8 mouse cellular contexts compared by ENCODE assay signal in genomic region chr2:167190076-167190399, GRCm38 (mm10). TPM values are rescaled to one million over a fixed set of nuclear protein-coding genes. Genes with fewer than 3 reads are reported as not detected.
A peak's percentile ranks its signal among the peaks of the same experiment; 100 is the strongest.
DNase-seq lines count a peak whose midpoint lies in the region; ATAC-seq and TF ChIP-seq lines count a peak whose summit lies in the region.

Gene Kcnb1 (minus strand): TSS chr2:167190155.

- no peaks in the 10 kb centered on the region for H3K9me3 ChIP-seq in hindbrain, postnatal 0 days (ENCODE audit: low read length)

- peak within 1 kb of the TSS; percentile 69 for H3K4me2 ChIP-seq in hindbrain, postnatal 0 days (ENCODE audit: low read depth, low read length)

- WGBS in hindbrain, postnatal 0 days: under 1% methylated on average over 38 of the region's 41 CpGs

- DNase-seq in adrenal gland, adult (ENCODE audit: inconsistent age in 2 of 2, low spot score in 1 of 2): peak; percentile 76 to 91
- DNase-seq in embryo, embryonic 10 days (ENCODE audit: low spot score): peak; percentile 79
- DNase-seq in gastrocnemius, postnatal 14 days: peak; percentile 80
- peak; percentile 90 for DNase-seq in hindbrain, postnatal 0 days (ENCODE audit: low spot score)
- peak in 1 of 2 experiments; percentile 72 for DNase-seq in left cerebral cortex, adult 8-10 months (ENCODE audit: low spot score in 2 of 2)
- DNase-seq in lung, postnatal 4 days: peak; percentile 80 to 82
- DNase-seq in right cerebral cortex, postnatal 14 days: peak; percentile 88
- peak; percentile 37 to 59 for DNase-seq in urinary bladder, postnatal 36 days (ENCODE audit: low spot score in 2 of 2)

- peak; percentile 29; the same call in 1 of the 2 replicates for TF ChIP-seq CTCF in hindbrain, postnatal 0 days (IDR thresholded peaks at IDR 0.05; ENCODE audit: low read depth)

- peak within 1 kb of the TSS; percentile 72 for H3K9ac ChIP-seq in hindbrain, postnatal 0 days (replicated peaks; ENCODE audit: low read length)

- H3K4me3 ChIP-seq in hindbrain, postnatal 0 days (ENCODE audit: low read length): peak within 1 kb of the TSS; percentile 60

- H3K27me3 ChIP-seq in hindbrain, postnatal 0 days (ENCODE audit: insufficient read depth, low read length): 0 out of 2 replicates have a peak, but pooled peaks cover 5% of the 10 kb centered on the region

- no peaks in the 10 kb centered on the region for H3K36me3 ChIP-seq in hindbrain, postnatal 0 days (ENCODE audit: insufficient read depth, low read length)

- ATAC-seq in hindbrain, postnatal 0 days: peak; percentile 81

- peaks cover 7% of the 10 kb centered on the region; the same call in 1 of the 2 replicates for H3K4me1 ChIP-seq in hindbrain, postnatal 0 days (ENCODE audit: insufficient read depth, low read length)

- peak within 1 kb of the TSS; percentile 26; the same call in 1 of the 2 replicates for H3K27ac ChIP-seq in hindbrain, postnatal 0 days

- intact Hi-C loops in gastrocnemius, postnatal 14 days (cut with DNase I; ENCODE audit: low total_unique reads): loop anchor here (5.0 kb wide), 1 partner anchor 78 kb away; no protein-coding TSS in a partner anchor

RNA-seq across cellular contexts. Expression of gene Kcnb1, which starts in this region (rescaled TPM):
- total RNA-seq in gastrocnemius, postnatal 14 days (2021): 10 to 100 TPM; 21.2 to 23.8 TPM
- total RNA-seq in hindbrain, postnatal 0 days (2014; rRNA removed): 21.5 and 33.6 TPM in 2 replicates
- polyA plus RNA-seq in hindbrain, postnatal 0 days (2015; fragmentation: Nextera tagmentation; extraction: Ambion mirVana): 4.0 and 5.1 TPM in 2 replicates
- 100 to 1,000 TPM; 158 to 198 (median 179) TPM for total RNA-seq in left cerebral cortex, adult 8-10 months (2022)
